Mouse (Mus musculus) limb, embryonic 13.5 days (tissue): Measurements from ENCODE around the gene Txndc15. TPM values are rescaled to one million over a fixed set of nuclear protein-coding genes. Genes with fewer than 3 reads are reported as not detected.

ENCODE experiments used
- polyA plus RNA-seq: library from polyadenylated mRNA; unstranded; fragments of >200 nt; fragmentation: Nextera tagmentation; extraction: Ambion mirVana; gene quantifications from 2 replicates; pipeline ENCODE4 v1.2.1, GENCODE M21; 2015

Txndc15 gene
- polyA plus RNA-seq, 1 experiment from 2014 or later, result 113 TPM

Other genes starting within 250 kb of the Txndc15 start
- gene Dbn1, start 226.5 kb upstream of the Txndc15 start, polyA plus RNA-seq, result 297 and 304 TPM in 2 replicates
- 175 and 181 TPM in 2 replicates for gene Pdlim7, start 201.0 kb upstream of the Txndc15 start, polyA plus RNA-seq
- 2.3 and 2.9 TPM in 2 replicates for gene Dok3, start 185.4 kb upstream of the Txndc15 start, polyA plus RNA-seq
- 71.4 and 73.4 TPM in 2 replicates for gene Ddx41, start 178.0 kb upstream of the Txndc15 start, polyA plus RNA-seq
- 50.7 and 52.8 TPM in 2 replicates for gene Fam193b, start 143.5 kb upstream of the Txndc15 start, polyA plus RNA-seq
- gene Tmed9, start 140.9 kb upstream of the Txndc15 start, polyA plus RNA-seq, result 166 and 175 TPM in 2 replicates
- 34.8 and 37.3 TPM in 2 replicates for gene B4galt7, start 114.8 kb upstream of the Txndc15 start, polyA plus RNA-seq
- 71.8 and 77.7 TPM in 2 replicates for gene Caml, start 91.6 kb upstream of the Txndc15 start, polyA plus RNA-seq
- gene Ddx46, start 79.6 kb upstream of the Txndc15 start, polyA plus RNA-seq, result 38.8 and 39.9 TPM in 2 replicates
- 65.9 and 66.4 TPM in 2 replicates for gene B230219D22Rik, start 21.5 kb upstream of the Txndc15 start, polyA plus RNA-seq
- gene Pcbd2, start 12.7 kb downstream of the Txndc15 start, polyA plus RNA-seq, result 40.2 and 49.8 TPM in 2 replicates
- 0.14 TPM in 1 of 2 replicates, not detected in the other for gene Catsper3, start 69.9 kb downstream of the Txndc15 start, polyA plus RNA-seq
- gene Pitx1, start 121.5 kb downstream of the Txndc15 start, polyA plus RNA-seq, result 88.9 and 109 TPM in 2 replicates